Mouse (Mus musculus) midbrain, embryonic 10.5 days (tissue): ENCODE data around the gene Usp2. TPM values are rescaled to one million over a fixed set of nuclear protein-coding genes. Genes with fewer than 3 reads are reported as not detected.

Experiments used
- DNase-seq: peaks from one replicate; pipeline ENCODE4 v3.0.0-alpha.2; 2017; ENCODE audit warnings: low spot score
- H3K27ac ChIP-seq: fragments of 300-500 bp; sonication (generic); replicated peaks from 2 replicates; pipeline ENCODE4 v1.5.1; 2016; ENCODE audit warnings: mild to moderate bottlenecking
- H3K27me3 ChIP-seq: fragments of 300-500 bp; sonication (generic); 2 replicates; pipeline ENCODE4 v1.6.1; 2016; ENCODE audit warnings: low read depth, mild to moderate bottlenecking; ENCODE audit not compliant: poor library complexity, severe bottlenecking
- H3K36me3 ChIP-seq: fragments of 300-500 bp; sonication (generic); 2 replicates; pipeline ENCODE4 v1.6.1; 2016; ENCODE audit warnings: mild to moderate bottlenecking, moderate library complexity
- H3K4me1 ChIP-seq: fragments of 300-500 bp; sonication (generic); 2 replicates; pipeline ENCODE4 v1.6.1; 2016
- H3K4me3 ChIP-seq: fragments of 300-500 bp; sonication (generic); 2 replicates; pipeline ENCODE4 v1.5.1; 2016; ENCODE audit warnings: mild to moderate bottlenecking, moderate library complexity
- H3K9me3 ChIP-seq: fragments of 300-500 bp; sonication (generic); replicated peaks from 2 replicates; pipeline ENCODE4 v1.6.1; 2016; ENCODE audit warnings: mild to moderate bottlenecking
- WGBS: fragments of 180-500 bp; shearing (Covaris S2); methylation state at CpG from one replicate; pipeline ENCODE4 v1.1.7; 2016; 5-methylcytosine and 5-hydroxymethylcytosine counted together
- polyA plus RNA-seq: library from polyadenylated mRNA; unstranded; fragments of >200 nt; fragmentation: Nextera tagmentation; extraction: Ambion mirVana; gene quantifications from 2 replicates; pipeline ENCODE4 v1.2.1, GENCODE M21; 2016

The Usp2 gene
- polyA plus RNA-seq, 1 experiment from 2014 or later: 16.5 TPM

DNA sequence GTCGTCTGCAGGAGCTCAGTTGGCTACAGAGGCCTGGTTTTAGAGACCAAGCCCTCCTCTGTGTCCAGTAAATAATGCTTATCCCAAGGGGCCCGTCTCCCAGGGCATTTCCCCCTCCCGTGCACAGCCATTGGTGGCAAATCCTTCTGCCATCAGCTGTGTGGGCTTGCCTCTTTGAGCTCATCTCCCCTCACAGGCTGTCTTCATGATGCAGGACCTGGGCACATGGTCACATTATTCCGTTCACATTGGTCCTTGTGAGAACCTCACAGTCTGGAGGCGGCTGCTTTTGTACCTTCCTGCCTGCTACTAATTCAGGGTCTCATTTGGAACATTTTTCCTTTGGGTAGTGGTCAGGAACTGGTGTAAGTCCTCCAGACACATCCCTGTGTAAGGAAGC lies 75.1 kb downstream of the Usp2 start:
- Histone ChIP-seq H3K36me3 (peaks cover 74% of the 10 kb centered on the region), H3K9me3 (no peaks in the 10 kb centered on the region), H3K27ac (peak overlapping the region; percentile 46; the same call in 1 of the 2 replicates), H3K4me3 (no peak overlapping the region), H3K4me1 (peaks cover 19% of the 10 kb centered on the region), H3K27me3 (peaks cover 5% of the 10 kb centered on the region; the same call in 1 of the 2 replicates)
- WGBS: 58% methylated on average over 5 of the region's 5 CpGs
- DNase-seq: no peak

GRCm38 (mm10) chr9:44143421-44143820 lies 76.6 kb downstream of the Usp2 start:
- WGBS: 72% methylated on average over 5 of the region's 5 CpGs
- peaks cover 19% of the 10 kb centered on the region for H3K4me1 ChIP-seq
- no peaks in the 10 kb centered on the region for H3K27me3 ChIP-seq
- no peaks in the 10 kb centered on the region for H3K9me3 ChIP-seq
- H3K4me3 ChIP-seq: no peak overlapping the region
- peaks cover 78% of the 10 kb centered on the region for H3K36me3 ChIP-seq
- peak overlapping the region; percentile 55 for H3K27ac ChIP-seq
- DNase-seq: no peak

- H3K27ac ChIP-seq: 0 out of 2 replicates have a peak overlapping the region, but pooled peaks have one; percentile 13
- peaks cover 82% of the 10 kb centered on the region for H3K36me3 ChIP-seq
- no peaks in the 10 kb centered on the region for H3K9me3 ChIP-seq
- H3K27me3 ChIP-seq: no peaks in the 10 kb centered on the region
- H3K4me3 ChIP-seq: no peak overlapping the region
- 25% methylated on average over 7 of the region's 8 CpGs for WGBS
- H3K4me1 ChIP-seq: peaks cover 19% of the 10 kb centered on the region
- DNase-seq: peak; percentile 28
Measured at GRCm38 (mm10) chr9:44144023-44144717, 77.3 kb downstream of the Usp2 start.

GRCm38 (mm10) chr9:44144718-44145060 lies 77.9 kb downstream of the Usp2 start:
- DNase-seq: no peak
- no peaks in the 10 kb centered on the region for H3K9me3 ChIP-seq
- no peak overlapping the region for H3K4me3 ChIP-seq
- H3K4me1 ChIP-seq: peaks cover 17% of the 10 kb centered on the region
- H3K36me3 ChIP-seq: peaks cover 82% of the 10 kb centered on the region
- no peaks in the 10 kb centered on the region for H3K27me3 ChIP-seq
- no peak overlapping the region for H3K27ac ChIP-seq

Other genes with a start within 250 kb of the Usp2 start
- not detected in 2 replicates for gene Thy1, start 23.6 kb upstream of the Usp2 start, polyA plus RNA-seq
- gene Mfrp, start 34.7 kb downstream of the Usp2 start, polyA plus RNA-seq: 0.07 and 0.17 TPM in 2 replicates
- gene C1qtnf5, start 40.2 kb downstream of the Usp2 start, polyA plus RNA-seq: 0.29 and 0.93 TPM in 2 replicates
- 0.35 and 0.63 TPM in 2 replicates for gene Gm49380, start 46.5 kb downstream of the Usp2 start, polyA plus RNA-seq
- 81.3 and 81.5 TPM in 2 replicates for gene Rnf26, start 46.5 kb downstream of the Usp2 start, polyA plus RNA-seq
- 12.0 and 13.7 TPM in 2 replicates for gene Mcam, start 67.4 kb downstream of the Usp2 start, polyA plus RNA-seq
- gene Cbl, start 167.0 kb downstream of the Usp2 start, polyA plus RNA-seq: 21.7 and 25.5 TPM in 2 replicates
- gene Ccdc153, start 173.7 kb downstream of the Usp2 start, polyA plus RNA-seq: not detected in 2 replicates
- 0.06 TPM in 1 of 2 replicates, not detected in the other for gene Pdzd3, start 184.4 kb downstream of the Usp2 start, polyA plus RNA-seq
- gene Nlrx1, start 201.6 kb downstream of the Usp2 start, polyA plus RNA-seq: 2.6 and 2.9 TPM in 2 replicates
- 6.4 and 8.6 TPM in 2 replicates for gene Abcg4, start 221.6 kb downstream of the Usp2 start, polyA plus RNA-seq
- 29.4 and 35.8 TPM in 2 replicates for gene Hinfp, start 238.7 kb downstream of the Usp2 start, polyA plus RNA-seq